Mouse (Mus musculus) kidney, adult 2 months (tissue): ENCODE results near the gene C130074G19Rik.

ENCODE experiments used
- CTCF ChIP-seq: fragments of 200-500 bp; conservative IDR thresholded peaks from 2 replicates; pipeline ENCODE4 v1.5.1; 2011; ENCODE audit warnings: low read depth, mild to moderate bottlenecking, control low read depth, low read length, moderate library complexity, mixed read lengths; ENCODE audit not compliant: insufficient read depth, insufficient read length
- POLR2A ChIP-seq: fragments of 200-500 bp; IDR thresholded peaks from one replicate; pipeline ENCODE4 v1.6.1; 2011; ENCODE audit warnings: low read depth, low read length, control low read depth

DNA sequence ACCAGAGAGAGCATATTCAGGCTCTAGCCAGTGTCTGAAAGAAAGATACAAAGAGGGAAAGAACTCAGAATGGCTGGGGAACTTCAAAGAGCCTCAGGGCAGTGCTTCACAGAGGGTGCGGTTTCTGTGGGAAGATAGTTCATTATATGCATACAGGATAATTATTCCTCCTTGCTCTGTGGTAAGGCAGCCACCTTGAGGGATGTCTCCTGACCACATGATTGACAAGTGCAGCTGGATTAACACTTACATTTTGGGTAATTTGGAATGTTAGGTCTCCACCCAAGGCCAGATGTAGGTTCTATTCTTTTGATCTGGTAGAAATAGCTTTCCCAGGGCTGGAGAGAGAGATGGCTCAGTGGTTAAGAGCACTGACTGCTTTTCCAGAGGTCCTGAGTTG, 3.1 kb upstream of the C130074G19Rik start:
- TF ChIP-seq CTCF = no peak
- TF ChIP-seq POLR2A = no peak
